Mouse (Mus musculus): Measurements from ENCODE around the gene Zfp839.
A peak's percentile ranks its signal among the peaks of the same experiment; 100 is the strongest.

Zfp839 gene

DNA sequence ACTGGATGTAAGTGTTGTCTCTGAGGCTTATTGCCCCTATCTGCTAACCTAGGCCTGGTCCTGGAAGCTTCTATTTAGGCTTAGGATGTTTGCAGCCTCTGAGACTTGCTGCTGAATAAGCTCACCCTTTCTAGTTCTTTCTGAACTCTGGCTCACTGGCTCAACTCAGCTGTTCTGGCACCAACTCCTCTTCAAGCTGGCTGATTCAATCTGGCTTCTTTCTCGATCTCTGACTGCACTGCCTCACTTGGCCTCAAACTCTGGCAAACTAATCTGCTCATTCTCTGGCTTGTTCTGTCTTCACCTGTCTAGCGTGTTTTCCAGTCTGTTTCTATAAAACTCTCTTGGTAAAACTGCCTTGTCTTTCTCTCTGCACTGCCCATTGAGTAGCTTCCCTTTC, 25.3 kb downstream of the Zfp839 start:
- DNase-seq (ENCODE audit: low read depth), result no peak

DNA sequence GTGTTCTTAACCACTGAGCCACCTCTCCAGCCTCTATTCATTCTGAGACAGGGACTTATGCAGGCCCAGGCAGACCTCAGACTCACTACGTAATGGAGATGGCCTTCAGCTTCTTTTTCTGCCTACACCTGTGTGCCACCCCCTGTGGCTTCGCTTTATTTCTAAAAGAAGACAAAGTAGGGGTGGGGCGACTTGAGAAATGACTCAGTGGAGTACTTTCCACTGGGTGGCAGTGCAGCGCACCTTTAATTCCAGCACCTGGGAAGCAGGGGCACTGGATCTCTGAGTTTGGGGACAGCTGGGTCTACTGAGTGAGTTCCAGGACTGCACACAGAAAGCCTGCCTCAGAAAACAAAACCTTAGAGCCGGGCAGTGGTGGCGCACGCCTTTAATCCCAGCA, 32.2 kb downstream of the Zfp839 start:
- no peak for DNase-seq (ENCODE audit: low read depth)

DNA sequence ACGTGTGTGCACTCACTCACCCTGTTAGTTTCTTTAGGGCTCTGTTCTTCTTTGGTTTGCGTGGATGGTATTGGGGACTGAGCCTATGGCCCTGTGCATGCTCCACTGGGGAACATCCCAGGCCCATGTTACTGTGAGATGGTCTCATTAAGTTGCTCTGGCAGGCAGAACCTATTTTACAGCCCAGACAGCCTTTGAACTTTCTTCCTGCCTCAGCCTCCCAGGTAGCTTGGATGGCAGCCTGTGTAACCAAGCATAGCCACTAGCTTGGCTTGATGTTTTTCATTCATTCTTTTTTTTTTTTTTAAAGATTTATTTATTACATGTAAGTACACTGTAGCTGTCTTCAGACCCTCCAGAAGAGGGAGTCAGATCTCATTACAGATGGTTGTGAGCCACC, 35.2 kb downstream of the Zfp839 start:
- no peak for DNase-seq (ENCODE audit: low read depth)

DNA sequence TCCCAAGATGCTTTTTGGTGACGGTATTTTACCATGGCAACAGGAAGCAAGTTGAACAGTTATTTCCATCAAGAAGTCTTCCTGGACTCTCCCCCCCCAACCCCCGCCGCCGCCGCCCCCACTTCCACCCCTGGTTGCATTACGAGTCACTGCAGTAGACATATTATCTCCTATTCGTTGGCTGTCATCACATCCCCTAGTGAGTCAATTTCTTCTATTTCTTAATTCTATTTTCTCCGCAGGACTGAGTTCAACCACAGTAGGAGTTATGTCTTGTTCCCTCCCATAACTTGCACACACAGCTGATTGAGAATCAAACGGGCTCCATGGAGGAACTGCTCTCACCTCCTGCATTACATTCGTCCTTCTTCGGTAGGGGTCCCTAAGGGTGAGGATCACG, 38.1 kb downstream of the Zfp839 start:
- peak; percentile 63 for DNase-seq (ENCODE audit: low read depth)

DNA sequence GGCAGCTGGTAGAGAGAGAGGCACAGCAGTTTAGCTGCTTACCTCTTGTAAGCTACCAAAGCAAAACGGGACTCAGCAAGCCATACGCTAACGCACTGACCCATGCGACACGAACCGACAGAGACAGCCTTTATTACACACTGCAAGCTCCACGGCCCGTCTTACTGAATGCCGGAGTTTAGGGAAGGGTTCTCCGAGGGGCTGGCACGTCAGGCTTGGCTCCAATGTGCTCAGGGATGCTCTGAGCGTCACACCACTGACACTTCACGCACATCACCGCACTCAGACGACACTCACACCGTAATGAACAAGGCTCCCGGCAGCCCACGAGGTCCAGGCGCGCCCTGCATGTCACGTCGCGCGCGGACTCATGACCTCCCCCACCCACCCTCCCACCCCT, 38.6 kb downstream of the Zfp839 start:
- DNase-seq (ENCODE audit: low read depth), result no peak

DNA sequence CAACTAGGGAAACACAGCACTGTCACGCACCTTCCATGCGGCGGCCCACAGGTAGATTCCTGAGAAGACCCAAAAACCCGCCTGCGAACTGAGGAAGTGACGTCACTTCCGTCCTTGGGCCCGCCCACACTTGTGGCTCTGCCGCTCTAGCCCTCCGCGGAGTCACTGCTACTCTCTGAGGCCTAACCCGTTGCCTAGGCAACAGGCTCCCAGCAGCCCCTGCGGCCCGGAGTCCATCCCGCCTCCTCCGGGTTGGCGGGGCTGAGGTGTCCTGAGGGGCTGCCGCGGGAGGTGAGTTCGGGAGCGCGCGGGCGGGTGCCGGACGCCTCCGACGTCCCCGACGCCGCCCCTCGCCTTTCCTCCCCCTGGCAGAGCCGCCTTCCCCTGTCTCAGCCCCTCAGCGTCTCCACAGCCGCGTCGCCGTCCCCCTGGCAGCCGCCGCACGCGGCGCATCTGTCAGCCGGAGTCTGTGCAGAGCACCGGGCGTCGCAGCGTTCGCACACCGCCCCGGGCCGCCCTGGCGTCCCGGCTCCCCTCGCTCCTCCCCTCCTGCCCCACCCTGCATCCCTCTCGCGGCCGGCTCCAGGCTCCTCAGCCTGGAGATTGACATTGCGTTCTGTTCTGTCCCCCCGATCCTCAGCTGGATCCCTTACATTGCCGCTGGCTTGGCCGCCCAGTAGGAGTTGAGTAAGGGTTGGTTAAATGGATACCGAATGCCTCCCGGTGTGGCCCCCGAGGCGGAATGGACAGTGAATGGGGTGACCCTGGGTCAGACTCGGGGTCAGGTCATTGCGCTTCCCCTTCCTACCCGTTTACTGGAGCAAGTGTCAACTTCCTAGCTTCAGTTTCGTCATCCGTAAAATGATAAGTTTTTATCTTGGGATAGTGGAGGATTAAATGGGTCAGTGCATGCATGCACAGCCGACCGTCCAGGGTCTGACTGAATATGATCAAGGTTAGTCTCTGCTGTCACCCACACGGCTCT, 39.3 kb downstream of the Zfp839 start, which contains the start of the genes Cinp and Tecpr2:
Cinp (minus strand) TSS at position 110 of the 985 bp plus-strand sequence.
Tecpr2 (plus strand) TSS at position 229 of the 985 bp plus-strand sequence.
- peak; percentile 98 for DNase-seq (ENCODE audit: low read depth)

DNA sequence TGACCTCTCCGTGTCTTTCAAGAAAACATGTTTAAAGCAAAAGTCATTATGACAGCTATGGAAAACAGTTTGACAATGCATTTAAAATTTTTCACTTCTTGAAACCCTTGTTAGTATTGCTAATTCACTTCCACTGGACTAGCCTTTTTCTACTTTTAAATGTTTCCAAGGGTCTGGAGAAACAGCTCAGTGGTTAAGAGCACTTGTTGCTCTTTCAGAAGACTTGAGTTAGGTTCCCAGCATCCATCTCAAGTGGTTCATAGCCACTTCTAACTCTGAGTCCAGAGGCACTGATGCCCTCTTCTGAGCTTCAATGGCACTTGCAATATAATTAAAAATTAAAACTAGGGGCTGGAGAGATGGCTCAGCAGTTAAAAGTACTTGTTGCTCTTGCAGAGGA, 41.8 kb downstream of the Zfp839 start:
- DNase-seq (ENCODE audit: low read depth), result no peak

DNA sequence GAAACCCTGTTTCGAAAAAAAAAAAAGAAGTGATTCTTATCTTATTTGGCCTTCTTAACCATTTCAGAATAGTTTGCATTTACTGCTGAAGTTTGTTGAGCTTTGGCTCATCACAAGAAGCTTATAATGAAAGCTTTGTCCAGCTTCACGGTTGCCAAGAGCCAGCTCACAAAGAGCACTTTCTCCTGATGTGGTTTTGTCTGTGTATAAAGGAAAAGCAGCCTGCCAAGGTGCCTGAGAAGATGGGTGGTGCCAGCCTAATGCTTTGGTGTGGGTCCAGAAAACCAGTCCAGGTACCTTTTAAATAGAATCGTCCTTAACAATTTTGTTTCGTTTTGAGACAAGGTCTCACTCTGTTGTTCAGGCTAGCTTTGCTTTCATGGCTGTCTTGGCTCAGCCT, 52.1 kb downstream of the Zfp839 start:
- no peak for DNase-seq (ENCODE audit: low read depth)

DNA sequence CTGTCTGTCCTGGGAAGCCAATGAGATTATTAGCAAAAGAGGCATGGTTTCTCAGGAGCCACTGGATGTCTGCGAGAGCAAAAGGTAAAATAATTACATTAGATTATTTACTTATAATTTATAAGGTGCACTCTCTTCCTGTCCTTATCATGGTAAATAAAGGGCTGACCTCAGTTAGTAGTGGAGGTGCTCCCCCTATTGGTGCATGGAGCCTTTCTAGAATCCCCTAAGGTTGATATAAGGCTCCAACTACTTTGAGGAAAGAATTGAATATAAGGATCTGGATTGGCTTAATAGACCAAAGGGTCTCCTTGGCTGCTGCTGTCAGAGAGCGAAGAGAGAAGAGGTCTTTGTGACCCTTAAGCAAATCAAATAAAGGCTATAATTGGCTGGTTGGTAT, 53.5 kb downstream of the Zfp839 start:
- DNase-seq (ENCODE audit: low read depth), result peak; percentile 48

DNA sequence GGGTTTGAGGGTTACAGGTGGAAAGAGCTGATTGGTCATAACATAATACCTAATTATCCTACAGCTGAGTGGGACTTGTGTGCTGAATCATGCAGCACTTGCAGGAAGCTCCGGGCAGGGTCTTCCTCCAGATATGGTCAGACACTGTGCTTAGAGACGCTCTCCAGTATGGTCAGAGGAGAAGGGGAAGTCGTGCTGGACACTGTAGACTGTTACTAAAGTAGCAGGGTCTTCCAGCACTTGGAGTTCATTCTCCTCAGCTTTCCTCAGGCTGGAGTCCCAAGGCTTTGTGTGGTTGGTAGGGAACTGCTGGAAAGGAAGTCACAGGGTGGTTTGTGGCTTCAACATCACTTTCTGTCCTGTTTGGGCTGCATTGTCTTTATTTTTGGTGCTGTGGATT, 57.8 kb downstream of the Zfp839 start:
- no peak for DNase-seq (ENCODE audit: low read depth)

DNA sequence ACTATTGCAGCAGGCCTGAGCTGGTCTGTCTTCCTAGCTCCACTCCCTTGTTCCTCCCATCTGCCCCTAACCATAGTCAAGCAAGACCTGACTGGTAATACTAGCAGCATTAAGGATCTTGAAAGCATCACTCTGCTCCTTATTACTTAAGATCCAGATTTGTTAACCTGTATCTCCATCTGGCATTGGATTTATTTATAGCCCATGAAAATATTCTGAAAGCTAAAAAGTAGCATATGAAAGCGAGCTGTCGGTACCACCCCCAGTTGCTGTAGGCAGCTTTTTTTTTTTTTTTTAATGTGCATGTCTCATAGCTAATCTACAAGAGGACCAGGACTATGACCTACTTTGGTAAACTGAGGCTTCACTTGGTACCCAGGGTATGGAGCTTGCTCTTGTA, 59.9 kb downstream of the Zfp839 start:
- DNase-seq (ENCODE audit: low read depth), result no peak

DNA sequence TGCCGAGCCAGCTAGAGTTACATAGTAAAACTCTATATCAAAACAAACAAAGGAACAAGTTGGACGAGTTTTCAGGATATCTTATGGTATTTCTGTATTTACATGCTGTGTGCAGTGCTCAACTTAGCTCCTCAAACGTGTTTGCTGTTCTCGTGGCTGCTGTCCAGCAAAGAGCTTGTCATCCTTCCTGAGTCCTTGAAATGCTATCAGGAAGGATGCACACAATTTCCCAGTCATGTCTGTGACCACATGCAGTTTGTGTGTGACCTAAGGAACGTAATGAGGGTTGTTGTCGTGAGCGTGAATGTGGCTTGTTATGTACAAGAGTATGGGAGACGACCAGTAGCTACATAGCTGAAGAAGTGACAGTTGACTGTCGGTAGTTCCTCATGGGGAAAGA, 65.7 kb downstream of the Zfp839 start:
- no peak for DNase-seq (ENCODE audit: low read depth)
